Mouse (Mus musculus) liver, embryonic 16.5 days (tissue): Measurements from ENCODE around the gene Asl. TPM values are rescaled to one million over a fixed set of nuclear protein-coding genes. Genes with fewer than 3 reads are reported as not detected.
A peak's percentile ranks its signal among the peaks of the same experiment; 100 is the strongest.

ENCODE experiments used
- ATAC-seq: fragments of 200-750 bp; cut with Nextera tagmentation; 2 replicates; pipeline ENCODE4 v1.8.0; 2017; ENCODE audit warnings: low read depth, mild to moderate bottlenecking, moderate number of reproducible peaks, moderate library complexity
- H3K27ac ChIP-seq: fragments of 300-500 bp; sonication (generic); 2 replicates; pipeline ENCODE4 v1.5.1; 2014; ENCODE audit warnings: mild to moderate bottlenecking, low read length
- H3K27me3 ChIP-seq: fragments of 300-500 bp; sonication (generic); 2 replicates; pipeline ENCODE4 v1.6.1; 2014; ENCODE audit warnings: low read depth, low read length, mixed read lengths; ENCODE audit not compliant: control insufficient read depth, insufficient read depth
- H3K36me3 ChIP-seq: fragments of 300-500 bp; sonication (generic); 2 replicates; pipeline ENCODE4 v1.6.1; 2014; ENCODE audit warnings: mild to moderate bottlenecking; ENCODE audit not compliant: control insufficient read depth, insufficient read depth
- H3K4me1 ChIP-seq: fragments of 300-500 bp; sonication (generic); 2 replicates; pipeline ENCODE4 v1.6.1; 2014; ENCODE audit warnings: low read depth, low read length, mixed read lengths; ENCODE audit not compliant: control insufficient read depth
- H3K4me2 ChIP-seq: fragments of 300-500 bp; sonication (generic); 2 replicates; pipeline ENCODE4 v1.6.1; 2014; ENCODE audit warnings: low read depth, low read length, mixed read lengths
- H3K4me3 ChIP-seq: fragments of 300-500 bp; sonication (generic); 2 replicates; pipeline ENCODE4 v1.5.1; 2014; ENCODE audit warnings: low read depth, mild to moderate bottlenecking, low read length
- H3K9ac ChIP-seq: fragments of 300-500 bp; sonication (generic); 2 replicates; pipeline ENCODE4 v1.6.1; 2014; ENCODE audit warnings: low read depth, low read length
- H3K9me3 ChIP-seq: fragments of 300-500 bp; sonication (generic); replicated peaks from 2 replicates; pipeline ENCODE4 v1.6.1; 2016; ENCODE audit warnings: low read length; ENCODE audit not compliant: control insufficient read depth
- WGBS: fragments of 180-500 bp; shearing (Covaris S2); extraction: QIAGEN DNeasy Blood & Tissue Kit; methylation state at CpG from one replicate; pipeline ENCODE4 v1.1.7; 2014; ENCODE audit not compliant: insufficient replicate concordance; 5-methylcytosine and 5-hydroxymethylcytosine counted together
- polyA plus RNA-seq: library from polyadenylated mRNA; unstranded; fragments of >200 nt; fragmentation: Nextera tagmentation; extraction: Ambion mirVana; gene quantifications from 2 replicates; pipeline ENCODE4 v1.2.1, GENCODE M21; 2015

Asl gene
- polyA plus RNA-seq, 1 experiment from 2014 or later = 65.8 TPM

- no peak for ATAC-seq
- H3K4me2 ChIP-seq = no peak overlapping the region
- H3K9me3 ChIP-seq = no peaks in the 10 kb centered on the region
- H3K36me3 ChIP-seq = peaks cover 2% of the 10 kb centered on the region; the same call in 1 of the 2 replicates
- H3K4me3 ChIP-seq = no peak overlapping the region
- WGBS = 83% methylated on average over 4 of the region's 4 CpGs
- H3K9ac ChIP-seq = no peak overlapping the region
- H3K27me3 ChIP-seq = no peaks in the 10 kb centered on the region
- H3K27ac ChIP-seq = peak overlapping the region; percentile 25; the same call in 1 of the 2 replicates
- H3K4me1 ChIP-seq = peaks cover 40% of the 10 kb centered on the region
Observed at GRCm38 (mm10) chr5:129971491-129971890, 57.6 kb downstream of the Asl start.

DNA sequence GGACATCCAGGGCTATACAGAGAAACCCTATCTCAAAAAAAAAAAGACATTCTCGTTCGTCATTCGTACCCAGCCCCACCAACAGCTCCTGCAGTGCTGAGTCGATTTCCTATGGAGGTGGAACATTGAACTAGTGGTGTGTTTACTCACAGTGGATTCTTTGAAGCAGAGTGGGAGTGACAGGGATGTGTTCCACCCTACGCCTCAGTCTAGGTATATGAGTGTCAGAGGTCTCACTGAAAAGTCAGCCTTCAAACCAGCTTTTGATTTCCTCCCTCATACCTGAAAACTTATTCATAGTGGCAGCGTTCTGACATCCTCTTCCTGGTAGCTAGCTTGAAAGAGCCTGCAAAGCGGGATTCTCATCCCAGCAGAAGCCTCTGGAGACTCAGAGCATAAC is 60.6 kb downstream of the Asl start:
- H3K4me2 ChIP-seq = no peak overlapping the region
- H3K36me3 ChIP-seq = no peaks in the 10 kb centered on the region; the same call in 1 of the 2 replicates
- peaks cover 12% of the 10 kb centered on the region for H3K4me1 ChIP-seq
- no peaks in the 10 kb centered on the region for H3K9me3 ChIP-seq
- no peak overlapping the region for H3K4me3 ChIP-seq
- no peak overlapping the region for H3K9ac ChIP-seq
- ATAC-seq = peak; percentile 49
- 75% methylated on average over 7 of the region's 7 CpGs for WGBS
- H3K27me3 ChIP-seq = no peaks in the 10 kb centered on the region
- H3K27ac ChIP-seq = peak overlapping the region; percentile 3

- 87% methylated on average over 3 of the region's 3 CpGs for WGBS
- H3K27ac ChIP-seq = no peak overlapping the region
Observed at GRCm38 (mm10) chr5:129966448-129966847, 62.6 kb downstream of the Asl start.

DNA sequence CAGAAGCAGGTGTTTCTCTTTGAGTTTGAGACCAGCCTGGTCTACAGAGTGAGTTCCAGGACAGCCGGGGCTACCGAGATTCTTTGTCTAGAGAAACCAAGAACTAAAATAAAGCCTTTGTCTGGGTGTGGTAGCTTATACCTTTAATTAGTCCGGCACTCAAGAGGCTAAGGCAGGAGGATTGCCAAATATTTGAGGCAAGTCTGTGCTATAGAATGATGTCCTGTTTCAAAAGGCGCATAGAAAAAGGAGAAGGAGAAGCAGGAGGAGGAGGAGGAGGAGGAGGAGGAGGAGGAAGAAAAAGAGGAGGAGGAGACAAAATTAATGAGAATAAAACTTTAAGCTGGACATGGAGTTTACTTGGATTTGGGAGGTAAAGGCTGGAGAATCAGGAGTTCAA is 65.8 kb downstream of the Asl start:
- no peak overlapping the region for H3K4me3 ChIP-seq
- WGBS = 71% methylated on average over 4 of the region's 4 CpGs
- no peak overlapping the region for H3K27ac ChIP-seq
- H3K9me3 ChIP-seq = no peaks in the 10 kb centered on the region
- no peak for ATAC-seq
- H3K27me3 ChIP-seq = no peaks in the 10 kb centered on the region
- no peak overlapping the region for H3K4me2 ChIP-seq
- H3K36me3 ChIP-seq = peaks cover 6% of the 10 kb centered on the region; the same call in 1 of the 2 replicates
- H3K9ac ChIP-seq = no peak overlapping the region
- H3K4me1 ChIP-seq = no peaks in the 10 kb centered on the region; the same call in none of the 2 replicates

More at GRCm38 (mm10) chr5:129966448-129966847, 62.6 kb downstream of the Asl start:
- H3K27me3 ChIP-seq = no peaks in the 10 kb centered on the region
- no peaks in the 10 kb centered on the region for H3K9me3 ChIP-seq
- no peak overlapping the region for H3K4me2 ChIP-seq
- H3K4me3 ChIP-seq = no peak overlapping the region
- H3K4me1 ChIP-seq = peaks cover 3% of the 10 kb centered on the region
- no peak overlapping the region for H3K9ac ChIP-seq
- no peak for ATAC-seq
- no peaks in the 10 kb centered on the region; the same call in 1 of the 2 replicates for H3K36me3 ChIP-seq

Other genes starting within 250 kb of the Asl start
- gene Psph, start 241.8 kb downstream of the Asl start, polyA plus RNA-seq = 92.8 and 104 TPM in 2 replicates
- gene Sumf2, start 182.3 kb downstream of the Asl start, polyA plus RNA-seq = 15.2 and 15.7 TPM in 2 replicates
- gene Chchd2, start 141.8 kb downstream of the Asl start, polyA plus RNA-seq = 510 and 520 TPM in 2 replicates
- gene Zbed5, start 133.5 kb downstream of the Asl start, polyA plus RNA-seq = 0.48 and 0.61 TPM in 2 replicates
- gene Phkg1, start 130.7 kb downstream of the Asl start, polyA plus RNA-seq = 0.12 and 0.13 TPM in 2 replicates
- 0.26 and 0.41 TPM in 2 replicates for gene Nupr1l, start 120.7 kb downstream of the Asl start, polyA plus RNA-seq
- 17.3 and 18.6 TPM in 2 replicates for gene Vkorc1l1, start 87.3 kb downstream of the Asl start, polyA plus RNA-seq
- 30.5 and 30.6 TPM in 2 replicates for gene Gusb, start 26.2 kb downstream of the Asl start, polyA plus RNA-seq
- 17.8 and 19.9 TPM in 2 replicates for gene Crcp, start within 50 bp of the Asl start, polyA plus RNA-seq
- gene Tpst1, start 44.1 kb upstream of the Asl start, polyA plus RNA-seq = 19.6 and 20.9 TPM in 2 replicates
- 5.7 and 7.0 TPM in 2 replicates for gene Kctd7, start 115.6 kb upstream of the Asl start, polyA plus RNA-seq
- 20.9 and 23.1 TPM in 2 replicates for gene Rabgef1, start 142.6 kb upstream of the Asl start, polyA plus RNA-seq
- 21.8 and 24.0 TPM in 2 replicates for gene Tmem248, start 187.8 kb upstream of the Asl start, polyA plus RNA-seq
- 45.6 and 50.8 TPM in 2 replicates for gene Sbds, start 226.3 kb upstream of the Asl start, polyA plus RNA-seq
- 9.5 and 10.3 TPM in 2 replicates for gene Tyw1, start 226.4 kb upstream of the Asl start, polyA plus RNA-seq